Mouse (Mus musculus): ENCODE results near the gene Tmem132d. TPM values are rescaled to one million over a fixed set of nuclear protein-coding genes. Genes with fewer than 3 reads are reported as not detected.
"Not testable (repeated sequence)": the region's sequence is repeated elsewhere in the genome, so short reads cannot be mapped to it uniquely, and the experiment has no call there.

The Tmem132d gene
- polyA plus RNA-seq, 1 experiment from 2014 or later = 0.11 TPM

DNA sequence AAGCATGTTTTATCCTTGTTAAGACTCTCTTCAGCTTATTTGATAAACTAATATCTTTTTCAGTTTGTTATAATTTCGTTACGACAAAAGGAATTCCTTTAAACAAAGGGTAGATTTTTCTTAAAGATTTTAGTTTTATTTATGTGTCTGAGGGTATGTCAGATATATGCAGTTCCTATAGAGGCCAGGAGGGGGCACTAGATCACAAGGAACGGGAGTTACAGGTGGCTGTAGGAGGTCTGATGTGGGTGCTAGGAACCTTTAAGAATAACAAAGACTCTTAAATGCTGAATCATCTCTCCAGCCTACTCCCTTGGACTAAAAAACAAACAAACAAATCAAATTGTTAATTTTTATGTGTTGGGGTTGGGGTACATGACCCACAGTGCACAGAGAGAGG, 467.2 kb downstream of the Tmem132d start:
- peaks cover 24% of the 10 kb centered on the region for H3K9me3 ChIP-seq
- ATAC-seq (ENCODE audit: extremely low read depth, insufficient number of reproducible peaks, low FRiP score, low TSS enrichment) = no peak
- H3K27me3 ChIP-seq (replicated peaks) = no peaks in the 10 kb centered on the region
- H3K4me3 ChIP-seq = no peak overlapping the region
- WGBS = 77% methylated on average over 3 of the region's 3 CpGs
- H3K4me2 ChIP-seq = no peak overlapping the region
- H3K36me3 ChIP-seq = no peaks in the 10 kb centered on the region
- H3K9ac ChIP-seq = no peak overlapping the region
- H3K4me1 ChIP-seq = no peaks in the 10 kb centered on the region
- H3K27ac ChIP-seq (replicated peaks) = no peak overlapping the region

DNA sequence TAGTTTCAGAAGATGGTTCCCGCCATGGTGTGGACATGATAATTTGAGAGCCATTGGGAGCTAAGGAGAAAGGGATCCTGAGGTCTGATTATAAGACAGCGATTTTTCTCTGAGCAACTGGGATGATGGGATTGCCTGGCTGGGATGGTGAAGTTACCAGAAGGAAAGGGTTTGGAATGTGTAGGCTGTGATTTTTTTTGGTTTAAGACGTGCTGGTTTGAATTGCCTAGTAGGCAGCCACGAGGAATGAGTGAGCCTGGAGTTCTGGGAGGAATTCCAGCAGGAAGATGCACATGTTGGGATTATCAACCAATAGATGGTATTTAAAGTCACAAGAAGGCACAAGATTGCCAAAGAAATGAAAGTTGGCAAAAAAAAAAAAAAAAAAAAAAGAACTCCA, 470.2 kb downstream of the Tmem132d start:
- Histone ChIP-seq H3K4me3 (no peak overlapping the region), H3K36me3 (no peaks in the 10 kb centered on the region), H3K27ac (replicated peaks) (no peak overlapping the region), H3K27me3 (replicated peaks) (no peaks in the 10 kb centered on the region), H3K4me1 (no peaks in the 10 kb centered on the region), H3K9me3 (peaks cover 13% of the 10 kb centered on the region), H3K4me2 (no peak overlapping the region), H3K9ac (no peak overlapping the region)
- 73% methylated on average over 4 of the region's 4 CpGs for WGBS
- no peak for ATAC-seq (ENCODE audit: extremely low read depth, insufficient number of reproducible peaks, low FRiP score, low TSS enrichment)

DNA sequence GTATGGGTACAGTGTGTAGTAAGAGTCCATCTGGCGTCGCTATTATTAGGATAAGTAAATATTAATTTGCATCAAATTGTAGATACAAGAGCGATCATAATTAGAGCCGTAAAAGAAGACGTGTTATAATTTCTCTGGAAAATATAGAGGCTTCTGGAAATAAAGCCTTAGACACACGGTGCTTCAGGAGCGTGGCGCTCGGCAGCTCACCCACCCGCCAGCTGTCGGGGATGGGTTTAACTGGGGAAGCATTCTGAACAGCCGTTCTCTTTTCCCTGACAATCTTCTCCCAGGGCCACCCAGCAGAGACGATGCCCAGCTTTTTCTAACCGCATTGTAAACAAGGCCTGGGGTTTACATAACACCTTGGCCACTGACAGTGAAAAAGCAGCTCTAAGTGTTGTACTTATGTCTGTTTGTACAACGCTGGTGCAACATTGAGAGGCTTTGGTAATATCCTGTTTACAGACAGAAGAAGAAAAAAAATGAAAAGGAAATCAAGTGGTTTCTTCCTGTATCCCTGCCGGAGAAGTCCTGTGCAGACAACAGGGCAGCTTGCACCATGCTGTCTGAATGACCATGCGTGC, 476.3 kb downstream of the Tmem132d start:
- WGBS = 61% methylated on average over 17 of the region's 17 CpGs
- no peak for ATAC-seq (ENCODE audit: extremely low read depth, insufficient number of reproducible peaks, low FRiP score, low TSS enrichment)

DNA sequence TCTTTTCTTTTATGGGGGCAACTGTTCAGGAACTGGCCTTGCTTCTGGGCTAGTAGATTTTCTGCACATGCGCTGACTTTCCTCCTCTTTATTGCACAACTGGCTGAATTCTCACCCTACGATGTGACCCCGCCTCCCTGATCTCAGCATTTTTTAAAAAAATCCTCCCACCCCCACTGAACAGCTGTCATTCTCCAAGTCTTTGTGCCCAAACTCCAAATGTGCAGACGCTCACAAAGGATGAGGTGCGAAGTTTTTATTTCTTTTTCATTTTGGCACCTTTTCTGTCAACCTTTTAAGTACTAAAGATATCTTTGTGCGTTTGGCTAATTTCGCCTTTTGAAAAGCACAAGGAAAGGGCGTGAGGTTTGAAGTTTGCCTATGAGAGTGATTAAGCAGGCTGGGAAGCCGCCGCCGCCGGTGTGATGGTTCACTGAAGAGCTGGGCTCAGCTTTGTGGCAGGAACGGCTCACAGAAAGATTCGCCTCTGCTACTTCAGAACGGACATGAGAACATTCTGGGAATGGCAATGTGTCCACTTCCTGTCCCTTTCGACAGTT, 478.6 kb downstream of the Tmem132d start:
- no peak for ATAC-seq (ENCODE audit: extremely low read depth, insufficient number of reproducible peaks, low FRiP score, low TSS enrichment)
- no peaks in the 10 kb centered on the region for H3K9me3 ChIP-seq
- no peaks in the 10 kb centered on the region for H3K27me3 ChIP-seq (replicated peaks)
- no peak overlapping the region for H3K4me3 ChIP-seq
- 72% methylated on average over 16 of the region's 16 CpGs for WGBS
- no peaks in the 10 kb centered on the region for H3K36me3 ChIP-seq
- no peak overlapping the region for H3K4me2 ChIP-seq
- H3K9ac ChIP-seq = no peak overlapping the region
- no peak overlapping the region for H3K27ac ChIP-seq (replicated peaks)
- no peaks in the 10 kb centered on the region for H3K4me1 ChIP-seq

More for the DNA sequence above, 476.3 kb downstream of the Tmem132d start:
- H3K4me1 ChIP-seq = no peaks in the 10 kb centered on the region
- no peaks in the 10 kb centered on the region for H3K36me3 ChIP-seq
- H3K27ac ChIP-seq (replicated peaks) = no peak overlapping the region
- H3K4me3 ChIP-seq = no peak overlapping the region
- no peak overlapping the region for H3K4me2 ChIP-seq
- no peak overlapping the region for H3K9ac ChIP-seq
- no peaks in the 10 kb centered on the region for H3K9me3 ChIP-seq
- no peaks in the 10 kb centered on the region for H3K27me3 ChIP-seq (replicated peaks)

DNA sequence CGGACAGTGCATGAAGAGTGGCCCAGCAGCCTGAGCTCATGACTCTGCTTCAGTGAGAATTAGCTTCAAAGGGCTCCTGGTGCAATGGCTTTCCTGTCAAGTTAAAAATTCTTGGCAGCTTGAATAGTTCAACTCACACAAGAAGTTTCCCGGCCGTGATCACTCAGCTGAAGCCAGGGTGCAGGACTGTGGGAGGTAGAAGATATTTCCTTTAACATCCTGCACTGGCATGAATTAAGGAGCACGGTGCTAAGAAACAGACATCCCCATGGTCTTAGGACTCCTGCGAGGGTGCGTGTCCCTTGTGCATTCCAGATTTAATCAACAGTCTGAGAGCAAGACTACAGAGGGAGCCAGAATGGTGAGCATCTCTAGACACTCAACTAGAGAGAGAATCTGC, 480.1 kb downstream of the Tmem132d start:
- WGBS = 69% methylated on average over 6 of the region's 6 CpGs
- H3K27me3 ChIP-seq (replicated peaks) = no peaks in the 10 kb centered on the region
- no peaks in the 10 kb centered on the region for H3K9me3 ChIP-seq
- no peak for ATAC-seq (ENCODE audit: extremely low read depth, insufficient number of reproducible peaks, low FRiP score, low TSS enrichment)
- H3K36me3 ChIP-seq = no peaks in the 10 kb centered on the region
- no peak overlapping the region for H3K4me3 ChIP-seq
- no peak overlapping the region for H3K27ac ChIP-seq (replicated peaks)
- H3K4me2 ChIP-seq = no peak overlapping the region
- no peaks in the 10 kb centered on the region for H3K4me1 ChIP-seq
- H3K9ac ChIP-seq = no peak overlapping the region

DNA sequence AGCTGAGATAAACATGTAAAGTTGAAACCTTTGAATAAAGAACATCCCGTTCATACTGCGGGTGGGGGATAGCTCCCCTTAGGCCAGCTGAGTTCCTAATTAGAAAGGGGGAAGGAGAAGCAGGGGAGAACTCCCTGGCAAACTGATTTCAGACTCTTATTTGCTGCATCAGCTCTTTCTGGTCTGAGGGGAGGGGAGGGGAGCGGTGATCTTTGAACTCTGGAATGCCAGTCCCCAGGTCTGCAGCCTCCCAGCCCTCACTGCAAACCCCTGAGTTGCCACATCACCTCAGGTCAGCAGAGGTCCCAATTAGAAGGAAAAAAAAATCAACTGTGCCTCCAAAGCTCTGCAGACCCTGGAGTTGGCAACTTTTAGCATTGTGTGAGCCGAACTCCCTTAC, 482.3 kb downstream of the Tmem132d start:
- H3K4me1 ChIP-seq = no peaks in the 10 kb centered on the region
- H3K9ac ChIP-seq = no peak overlapping the region
- H3K27ac ChIP-seq (replicated peaks) = no peak overlapping the region
- no peak overlapping the region for H3K4me2 ChIP-seq
- no peak overlapping the region for H3K4me3 ChIP-seq
- no peaks in the 10 kb centered on the region for H3K9me3 ChIP-seq
- WGBS = 47% methylated on average over 4 of the region's 4 CpGs
- H3K36me3 ChIP-seq = no peaks in the 10 kb centered on the region
- no peaks in the 10 kb centered on the region for H3K27me3 ChIP-seq (replicated peaks)
- ATAC-seq (ENCODE audit: extremely low read depth, insufficient number of reproducible peaks, low FRiP score, low TSS enrichment) = no peak

DNA sequence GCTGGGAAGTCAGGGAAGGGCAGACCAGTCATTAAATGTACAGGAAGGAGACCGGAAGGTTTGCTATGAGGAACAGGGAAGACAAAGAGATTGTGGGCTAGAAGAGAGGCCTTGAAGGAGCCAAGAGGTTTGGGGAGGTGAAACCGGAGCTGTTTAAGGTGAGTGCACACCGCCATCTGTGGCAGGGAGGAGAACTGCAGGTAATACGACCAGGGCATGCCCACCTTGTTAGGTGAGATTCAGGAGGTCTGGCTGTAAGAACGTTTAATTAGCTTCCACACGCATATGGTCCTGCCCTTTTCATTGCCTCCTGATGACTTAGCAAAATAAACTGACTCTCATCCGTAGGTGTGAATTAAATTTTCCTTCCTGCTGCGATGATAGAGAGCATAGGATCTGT, 485.6 kb downstream of the Tmem132d start:
- ATAC-seq (ENCODE audit: extremely low read depth, insufficient number of reproducible peaks, low FRiP score, low TSS enrichment) = no peak
- H3K36me3 ChIP-seq = no peaks in the 10 kb centered on the region
- H3K27me3 ChIP-seq (replicated peaks) = no peaks in the 10 kb centered on the region
- no peak overlapping the region for H3K4me3 ChIP-seq
- H3K9me3 ChIP-seq = peaks cover 2% of the 10 kb centered on the region; the same call in 1 of the 2 replicates
- H3K27ac ChIP-seq (replicated peaks) = no peak overlapping the region
- no peak overlapping the region for H3K9ac ChIP-seq
- no peak overlapping the region for H3K4me2 ChIP-seq
- WGBS = 21% methylated on average over 8 of the region's 8 CpGs
- H3K4me1 ChIP-seq = no peaks in the 10 kb centered on the region

DNA sequence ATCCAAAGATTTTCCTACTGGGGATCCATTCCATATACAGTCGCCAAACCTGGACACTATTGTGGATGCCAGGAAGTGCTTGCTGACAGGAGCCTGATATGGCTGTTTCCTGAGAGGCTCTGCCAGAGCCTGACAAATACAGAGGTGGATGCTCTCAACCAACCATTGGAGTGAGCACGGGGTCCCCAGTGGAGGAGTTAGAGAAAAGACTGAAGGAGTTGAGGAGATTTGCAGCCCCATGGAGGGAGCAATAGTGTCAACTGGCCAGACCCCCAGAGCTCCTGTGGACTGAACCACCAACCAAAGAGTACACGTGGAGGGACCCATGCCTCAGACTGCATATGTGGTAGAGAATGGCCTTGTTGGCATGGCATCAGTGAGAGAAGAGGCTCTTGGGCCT, 490.7 kb downstream of the Tmem132d start:
- WGBS = 62% methylated on average over 3 of the region's 3 CpGs
- not testable (repeated sequence) for H3K9ac ChIP-seq; H3K27ac ChIP-seq (replicated peaks); H3K4me3 ChIP-seq; H3K36me3 ChIP-seq; H3K4me2 ChIP-seq; H3K4me1 ChIP-seq; ATAC-seq (ENCODE audit: extremely low read depth, insufficient number of reproducible peaks, low FRiP score, low TSS enrichment); H3K27me3 ChIP-seq (replicated peaks)
- H3K9me3 ChIP-seq = peaks cover 10% of the 10 kb centered on the region

DNA sequence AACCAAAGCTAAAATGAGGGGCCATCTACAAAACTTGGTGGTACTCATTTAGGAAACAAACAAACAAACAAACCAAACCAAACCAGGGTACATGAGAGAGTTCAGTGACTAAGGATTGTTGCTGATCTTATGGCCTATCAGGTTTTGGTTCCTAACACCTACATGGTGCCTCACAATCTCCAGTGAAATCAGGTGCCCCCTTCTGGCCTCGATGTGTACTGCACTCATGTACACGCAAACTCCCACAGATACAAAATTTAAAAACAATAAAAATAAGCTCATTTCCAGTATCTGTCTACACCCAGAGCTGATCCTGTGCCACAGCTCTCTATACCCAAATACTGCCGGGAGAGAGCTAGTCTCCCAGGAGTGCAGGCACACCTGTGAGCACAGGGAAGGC, 495.0 kb downstream of the Tmem132d start:
- no peaks in the 10 kb centered on the region for H3K27me3 ChIP-seq (replicated peaks)
- H3K9me3 ChIP-seq = peaks cover 16% of the 10 kb centered on the region
- no peaks in the 10 kb centered on the region for H3K36me3 ChIP-seq
- no peak overlapping the region for H3K9ac ChIP-seq
- H3K27ac ChIP-seq (replicated peaks) = no peak overlapping the region
- H3K4me3 ChIP-seq = no peak overlapping the region
- no peak for ATAC-seq (ENCODE audit: extremely low read depth, insufficient number of reproducible peaks, low FRiP score, low TSS enrichment)
- H3K4me2 ChIP-seq = no peak overlapping the region
- 71% methylated on average over 3 of the region's 3 CpGs for WGBS
- H3K4me1 ChIP-seq = no peaks in the 10 kb centered on the region

DNA sequence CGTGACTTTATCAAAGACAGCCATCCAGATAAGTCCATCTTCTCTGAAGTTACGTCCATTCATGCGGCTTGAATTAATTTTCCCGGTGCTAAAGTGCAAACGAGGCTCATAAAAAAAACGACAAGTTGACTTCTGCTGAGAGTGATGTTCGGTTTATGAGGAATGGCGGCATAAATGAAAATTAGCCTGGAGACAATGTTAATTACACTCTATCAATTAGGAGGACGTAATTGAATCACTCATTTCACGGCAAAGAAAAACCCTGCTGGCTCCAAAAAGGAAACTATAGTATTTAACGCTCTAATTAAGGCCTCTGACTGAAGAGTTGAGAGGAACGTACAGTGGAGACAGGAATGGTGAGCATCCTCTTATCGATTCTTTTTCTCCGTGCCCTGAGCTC, 503.2 kb downstream of the Tmem132d start:
- Histone ChIP-seq H3K9ac (no peak overlapping the region), H3K4me1 (no peaks in the 10 kb centered on the region), H3K36me3 (no peaks in the 10 kb centered on the region), H3K27ac (replicated peaks) (no peak overlapping the region), H3K27me3 (replicated peaks) (no peaks in the 10 kb centered on the region), H3K9me3 (peaks cover 20% of the 10 kb centered on the region), H3K4me3 (no peak overlapping the region), H3K4me2 (no peak overlapping the region)
- ATAC-seq (ENCODE audit: extremely low read depth, insufficient number of reproducible peaks, low FRiP score, low TSS enrichment) = no peak
- 81% methylated on average over 14 of the region's 14 CpGs for WGBS

DNA sequence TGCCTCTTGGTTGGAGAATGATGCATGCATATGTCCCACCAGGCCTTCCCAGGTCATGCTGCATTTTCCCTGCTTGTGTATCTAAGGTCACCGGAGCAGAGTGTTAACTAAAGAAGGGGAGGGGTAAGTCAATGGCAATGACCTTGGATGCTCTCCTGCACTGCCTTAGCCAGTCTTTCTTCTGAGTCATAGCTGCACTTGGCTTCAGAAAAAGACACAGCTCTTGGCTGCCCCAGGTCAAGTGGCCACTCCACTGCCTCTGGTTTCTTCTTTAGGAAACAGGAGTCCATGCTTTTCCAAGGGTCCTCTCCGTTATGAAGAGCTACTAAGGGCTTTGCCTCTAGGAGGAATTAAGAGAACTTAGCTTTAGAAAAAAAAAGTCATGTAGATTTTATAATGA, 506.2 kb downstream of the Tmem132d start:
- WGBS = 50% methylated on average over 2 of the region's 2 CpGs
- H3K9me3 ChIP-seq = peaks cover 9% of the 10 kb centered on the region
- ATAC-seq (ENCODE audit: extremely low read depth, insufficient number of reproducible peaks, low FRiP score, low TSS enrichment) = no peak
- H3K4me1 ChIP-seq = no peaks in the 10 kb centered on the region
- no peaks in the 10 kb centered on the region for H3K27me3 ChIP-seq (replicated peaks)
- no peak overlapping the region for H3K9ac ChIP-seq
- H3K4me2 ChIP-seq = no peak overlapping the region
- no peak overlapping the region for H3K4me3 ChIP-seq
- H3K36me3 ChIP-seq = no peaks in the 10 kb centered on the region
- no peak overlapping the region for H3K27ac ChIP-seq (replicated peaks)

DNA sequence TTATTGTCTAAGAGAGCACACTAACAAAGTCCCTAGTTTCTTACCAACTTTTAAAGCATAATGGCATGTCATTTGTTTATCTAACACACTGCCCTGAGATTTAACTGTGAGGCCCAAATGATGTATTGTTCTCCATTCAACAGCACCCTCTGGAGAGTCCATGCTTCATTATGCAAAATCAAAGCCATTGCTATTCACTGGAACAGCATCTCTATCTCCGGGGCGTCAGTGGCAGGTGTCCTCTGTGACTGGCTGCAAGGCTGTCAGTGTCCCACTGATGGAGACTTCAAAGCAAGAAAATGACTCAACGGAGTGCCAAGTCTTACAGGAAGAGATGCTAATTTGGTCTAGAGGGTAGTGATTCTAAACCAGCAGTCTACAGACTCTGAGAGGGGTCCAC, 508.8 kb downstream of the Tmem132d start:
- Histone ChIP-seq H3K27me3 (replicated peaks) (no peaks in the 10 kb centered on the region), H3K27ac (replicated peaks) (no peak overlapping the region), H3K9ac (no peak overlapping the region), H3K4me3 (no peak overlapping the region), H3K36me3 (no peaks in the 10 kb centered on the region), H3K4me1 (no peaks in the 10 kb centered on the region), H3K9me3 (no peaks in the 10 kb centered on the region), H3K4me2 (no peak overlapping the region)
- ATAC-seq (ENCODE audit: extremely low read depth, insufficient number of reproducible peaks, low FRiP score, low TSS enrichment) = no peak
- WGBS = 66% methylated on average over 3 of the region's 3 CpGs
